Comparison of ENCODE assay signal across 15 mouse cellular contexts in genomic region chr12:79798488-79798887, GRCm38 (mm10).
"Had no signal": no experiment of that assay in that cellular context is flagged by ENCODE, and none has a peak within 500 bp of the region (broad histone marks: within the 10 kb centered on the region; RNA-seq: fewer than 3 reads in every experiment).

No protein-coding gene starts in this region.

- H3K4me3 ChIP-seq: neural tube, embryonic 13.5 days; stomach, embryonic 15.5 days had no signal

- H3K27ac ChIP-seq: neural tube, embryonic 13.5 days; stomach, embryonic 15.5 days had no signal

- H3K9me3 ChIP-seq: neural tube, embryonic 13.5 days; stomach, embryonic 15.5 days had no signal

- H3K27me3 ChIP-seq: neural tube, embryonic 13.5 days; stomach, embryonic 15.5 days had no signal

- DNase-seq: kidney, adult 18-20 months; kidney, postnatal 25 days; layer of hippocampus, adult 9-11 months; layer of hippocampus, postnatal 36 days; left cerebral cortex, postnatal 4 days; lung, embryonic 14.5 days; lung, postnatal 10 days; lung, postnatal 4 days; retina, postnatal 1 day; thymus, adult 2 months; thymus, postnatal 25 days had no signal

- ATAC-seq: midbrain, embryonic 16.5 days had no signal

- H3K4me1 ChIP-seq: neural tube, embryonic 13.5 days had no signal

- H3K36me3 ChIP-seq: neural tube, embryonic 13.5 days; stomach, embryonic 15.5 days had no signal

- H3K9ac ChIP-seq: lung, embryonic 14.5 days; neural tube, embryonic 13.5 days; stomach, embryonic 15.5 days had no signal

- H3K4me2 ChIP-seq: lung, embryonic 14.5 days; midbrain, embryonic 11.5 days; neural tube, embryonic 13.5 days; stomach, embryonic 15.5 days had no signal
